Mouse (Mus musculus) embryonic fibroblast, embryonic 13.5 days (primary cell): ENCODE measurements around the gene Noct.

Experiments used
- CTCF ChIP-seq: IDR thresholded peaks from 2 replicates; pipeline ENCODE4 v1.5.1; 2011; ENCODE audit warnings: mild to moderate bottlenecking, control low read depth, low read length, moderate library complexity, borderline replicate concordance; ENCODE audit not compliant: insufficient read depth
- POLR2A ChIP-seq: IDR thresholded peaks from 2 replicates; pipeline ENCODE4 v1.6.1; 2011; ENCODE audit warnings: low read depth, mild to moderate bottlenecking, control low read depth, low read length, moderate library complexity

DNA sequence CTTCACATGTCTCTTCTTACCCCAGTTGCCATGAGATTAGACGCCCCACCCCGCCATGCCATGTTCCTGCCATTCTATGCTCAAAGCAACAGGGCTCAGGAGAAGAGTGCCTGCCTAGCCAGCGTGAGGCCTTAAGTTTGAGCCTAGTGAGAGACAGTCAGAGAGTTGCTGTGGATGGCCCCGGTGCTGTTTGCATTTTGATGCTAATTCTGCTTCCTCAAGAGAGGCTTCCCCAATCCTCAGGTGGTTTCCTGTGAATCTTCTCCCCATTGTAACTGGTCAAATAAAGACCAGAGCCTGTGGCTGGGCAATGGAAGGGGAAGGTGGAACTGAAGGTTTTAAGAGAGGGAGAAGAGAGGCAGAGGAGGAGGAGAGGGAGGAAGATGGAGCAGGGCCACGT is 15.6 kb upstream of the Noct start:
- TF ChIP-seq POLR2A (no peak), CTCF (no peak)
